Mouse (Mus musculus): ENCODE data around the gene Pdcd6. TPM values are rescaled to one million over a fixed set of nuclear protein-coding genes. Genes with fewer than 3 reads are reported as not detected.

Pdcd6 gene
- 10 to 100 TPM; 45.5 to 49.3 TPM for total RNA-seq (2021)
- long read RNA-seq, experiment 1, transcript Pdcd6-201 (6 exons, 1,131 nt) = major isoform, 25 of 37 reads
- long read RNA-seq, experiment 1, transcript Pdcd6-203 (6 exons, 1,376 nt) = minor isoform, 7 of 37 reads
- long read RNA-seq, experiment 1, partial matches to known transcripts = 1 of 37 reads
- long read RNA-seq, experiment 1, other reads (novel, unspliced or antisense) = 3 of 37 reads
- long read RNA-seq, experiment 2, transcript Pdcd6-203 (6 exons, 1,376 nt) = minor isoform, 7 of 34 reads
- long read RNA-seq, experiment 2, transcript Pdcd6-201 (6 exons, 1,131 nt) = major isoform, 25 of 34 reads
- long read RNA-seq, experiment 2, partial matches to known transcripts = 1 of 34 reads
- long read RNA-seq, experiment 2, other reads (novel, unspliced or antisense) = 1 of 34 reads

GRCm38 (mm10) chr13:74317170-74317849 lies at the start of gene Pdcd6:
Gene Pdcd6 (minus strand): TSS chr13:74317580.
- peak; percentile 95 to 98 for DNase-seq

- DNase-seq = peak; percentile 80 to 85
Measured at GRCm38 (mm10) chr13:74363859-74364235, 46.5 kb upstream of the Pdcd6 start, which contains the start of gene Lrrc14b. Gene Lrrc14b (minus strand): TSS chr13:74364005.

GRCm38 (mm10) chr13:74363176-74363858 lies 45.9 kb upstream of the Pdcd6 start:
- peak in 1 of 2 experiments; percentile 39 for DNase-seq

- DNase-seq = no peak
Measured at GRCm38 (mm10) chr13:74362218-74362617, 44.8 kb upstream of the Pdcd6 start.

GRCm38 (mm10) chr13:74356491-74356890 lies 39.1 kb upstream of the Pdcd6 start:
- no peak for DNase-seq

GRCm38 (mm10) chr13:74350435-74350906 lies 33.1 kb upstream of the Pdcd6 start:
- DNase-seq = no peak

- peak; percentile 96 to 97 for DNase-seq
Measured at GRCm38 (mm10) chr13:74349566-74350434, 32.4 kb upstream of the Pdcd6 start, which contains the start of the genes Sdha and Ccdc127. Gene Sdha (minus strand): TSS chr13:74350280. Gene Ccdc127 (plus strand): TSS chr13:74350309.

GRCm38 (mm10) chr13:74341036-74341435 lies 23.7 kb upstream of the Pdcd6 start:
- DNase-seq = peak in 1 of 2 experiments; percentile 27

- DNase-seq = no peak
Measured at GRCm38 (mm10) chr13:74329321-74329720, 11.9 kb upstream of the Pdcd6 start.

- no peak for DNase-seq
Measured at GRCm38 (mm10) chr13:74316789-74317169, 601 bp downstream of the Pdcd6 start.

- no peak for DNase-seq
Measured at GRCm38 (mm10) chr13:74316386-74316785, 994 bp downstream of the Pdcd6 start.

GRCm38 (mm10) chr13:74314616-74315015 lies 2.8 kb downstream of the Pdcd6 start:
- no peak for DNase-seq

GRCm38 (mm10) chr13:74305780-74306179 lies 11.6 kb downstream of the Pdcd6 start:
- DNase-seq = no peak

GRCm38 (mm10) chr13:74305380-74305779 lies 12.0 kb downstream of the Pdcd6 start:
- DNase-seq = no peak

- no peak for DNase-seq
Measured at GRCm38 (mm10) chr13:74302050-74303037, 15.0 kb downstream of the Pdcd6 start.

GRCm38 (mm10) chr13:74301607-74301984 lies 15.8 kb downstream of the Pdcd6 start:
- no peak for DNase-seq

GRCm38 (mm10) chr13:74300925-74301606 lies 16.3 kb downstream of the Pdcd6 start:
- DNase-seq = peak; percentile 56 to 85

- no peak for DNase-seq
Measured at GRCm38 (mm10) chr13:74296376-74296775, 21.0 kb downstream of the Pdcd6 start.

GRCm38 (mm10) chr13:74292167-74292566 lies 25.2 kb downstream of the Pdcd6 start, which contains the start of gene Ahrr:
Gene Ahrr (minus strand): TSS chr13:74292331.
- peak; percentile 40 to 64 for DNase-seq

GRCm38 (mm10) chr13:74289646-74290045 lies 27.7 kb downstream of the Pdcd6 start:
- DNase-seq = no peak

Measured in heart, adult 18-20 months (tissue).